Mouse (Mus musculus) forebrain, embryonic 16.5 days (tissue): ENCODE data around the gene Gm49661. TPM values are rescaled to one million over a fixed set of nuclear protein-coding genes. Genes with fewer than 3 reads are reported as not detected.
A peak's percentile ranks its signal among the peaks of the same experiment; 100 is the strongest.

Experiments used
- ATAC-seq: fragments of 200-750 bp; cut with Nextera tagmentation; 2 replicates; pipeline ENCODE4 v1.8.0; 2017; ENCODE audit warnings: mild to moderate bottlenecking, moderate library complexity
- H3K27ac ChIP-seq: fragments of 300-500 bp; sonication (generic); 2 replicates; pipeline ENCODE4 v1.5.1; 2014; ENCODE audit warnings: low read length, control low read depth
- H3K27me3 ChIP-seq: fragments of 300-500 bp; sonication (generic); replicated peaks from 2 replicates; pipeline ENCODE4 v1.6.1; 2014; ENCODE audit warnings: low read length; ENCODE audit not compliant: control insufficient read depth, insufficient read depth
- H3K36me3 ChIP-seq: fragments of 300-500 bp; sonication (generic); 2 replicates; pipeline ENCODE4 v1.6.1; 2014; ENCODE audit not compliant: control insufficient read depth, insufficient read depth
- H3K4me1 ChIP-seq: fragments of 300-500 bp; sonication (generic); replicated peaks from 2 replicates; pipeline ENCODE4 v1.6.1; 2014; ENCODE audit warnings: low read length; ENCODE audit not compliant: control insufficient read depth, insufficient read depth
- H3K4me2 ChIP-seq: fragments of 300-500 bp; sonication (generic); 2 replicates; pipeline ENCODE4 v1.6.1; 2014; ENCODE audit warnings: mild to moderate bottlenecking, low read length, control low read depth
- H3K4me3 ChIP-seq: fragments of 300-500 bp; sonication (generic); replicated peaks from 2 replicates; pipeline ENCODE4 v1.5.1; 2014; ENCODE audit warnings: mild to moderate bottlenecking, low read length, control low read depth
- H3K9ac ChIP-seq: fragments of 300-500 bp; sonication (generic); replicated peaks from 2 replicates; pipeline ENCODE4 v1.6.1; 2014; ENCODE audit warnings: low read depth, low read length, control low read depth
- H3K9me3 ChIP-seq: fragments of 300-500 bp; sonication (generic); 2 replicates; pipeline ENCODE4 v1.6.1; 2016; ENCODE audit warnings: low read length; ENCODE audit not compliant: control insufficient read depth
- WGBS: fragments of 180-500 bp; shearing (Covaris S2); extraction: QIAGEN DNeasy Blood & Tissue Kit; methylation state at CpG from one replicate; pipeline ENCODE4 v1.1.7; 2014; 5-methylcytosine and 5-hydroxymethylcytosine counted together
- polyA plus RNA-seq: library from polyadenylated mRNA; unstranded; fragments of >200 nt; fragmentation: Nextera tagmentation; extraction: Ambion mirVana; gene quantifications from 2 replicates; pipeline ENCODE4 v1.2.1, GENCODE M21; 2015

The Gm49661 gene
- polyA plus RNA-seq, 1 experiment from 2014 or later, result not detected

DNA sequence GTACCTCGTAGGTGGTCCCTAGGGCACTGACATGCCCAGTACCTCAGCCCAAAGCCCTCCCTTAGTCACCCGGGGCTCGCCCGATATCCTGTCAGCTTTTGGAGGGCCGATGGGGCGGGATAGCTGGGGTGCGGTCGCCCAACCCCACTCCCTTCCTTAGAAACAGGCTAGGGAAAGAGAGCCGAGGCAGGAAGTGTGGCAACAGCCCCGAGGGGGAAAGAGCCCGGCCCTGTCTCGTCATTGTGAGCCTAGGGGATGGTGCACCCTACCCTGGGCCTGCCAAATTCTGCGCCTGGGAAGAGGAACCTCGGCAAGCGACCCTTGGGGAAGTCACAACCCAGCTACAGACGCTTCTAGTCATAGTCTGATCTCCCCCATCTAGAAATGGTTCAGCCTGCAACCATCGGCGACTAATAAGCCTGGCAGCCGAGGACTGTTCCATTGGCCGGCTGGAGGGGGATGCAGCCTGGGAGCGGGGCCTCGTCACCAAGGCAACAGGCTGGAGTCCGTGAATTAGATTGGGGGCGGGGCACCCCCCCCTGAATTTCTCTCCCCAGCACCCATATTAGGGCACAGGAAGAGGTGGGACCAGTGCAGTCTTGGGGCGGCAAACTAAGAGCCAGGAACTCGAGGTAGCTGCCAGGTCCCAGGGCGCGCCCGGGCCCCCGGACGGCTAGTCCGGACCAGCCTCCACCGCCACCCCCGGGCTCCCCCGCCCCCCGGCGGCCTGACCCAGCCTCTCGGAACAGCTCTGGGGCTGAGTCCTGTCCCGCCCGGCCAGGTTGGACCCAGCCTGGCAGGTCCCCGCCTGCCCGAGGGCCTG is 10.6 kb upstream of the Gm49661 start:
- peak overlapping the region; percentile 57 for H3K4me2 ChIP-seq
- peak overlapping the region; percentile 46 for H3K27ac ChIP-seq
- H3K4me1 ChIP-seq, result peaks cover 64% of the 10 kb centered on the region
- peak overlapping the region; percentile 51 for H3K9ac ChIP-seq
- 3% methylated on average over 42 of the region's 42 CpGs for WGBS
- H3K4me3 ChIP-seq, result peak overlapping the region; percentile 40
- no peaks in the 10 kb centered on the region for H3K9me3 ChIP-seq
- peaks cover 4% of the 10 kb centered on the region; the same call in 1 of the 2 replicates for H3K36me3 ChIP-seq
- peak; percentile 45 for ATAC-seq
- H3K27me3 ChIP-seq, result peaks cover 20% of the 10 kb centered on the region

DNA sequence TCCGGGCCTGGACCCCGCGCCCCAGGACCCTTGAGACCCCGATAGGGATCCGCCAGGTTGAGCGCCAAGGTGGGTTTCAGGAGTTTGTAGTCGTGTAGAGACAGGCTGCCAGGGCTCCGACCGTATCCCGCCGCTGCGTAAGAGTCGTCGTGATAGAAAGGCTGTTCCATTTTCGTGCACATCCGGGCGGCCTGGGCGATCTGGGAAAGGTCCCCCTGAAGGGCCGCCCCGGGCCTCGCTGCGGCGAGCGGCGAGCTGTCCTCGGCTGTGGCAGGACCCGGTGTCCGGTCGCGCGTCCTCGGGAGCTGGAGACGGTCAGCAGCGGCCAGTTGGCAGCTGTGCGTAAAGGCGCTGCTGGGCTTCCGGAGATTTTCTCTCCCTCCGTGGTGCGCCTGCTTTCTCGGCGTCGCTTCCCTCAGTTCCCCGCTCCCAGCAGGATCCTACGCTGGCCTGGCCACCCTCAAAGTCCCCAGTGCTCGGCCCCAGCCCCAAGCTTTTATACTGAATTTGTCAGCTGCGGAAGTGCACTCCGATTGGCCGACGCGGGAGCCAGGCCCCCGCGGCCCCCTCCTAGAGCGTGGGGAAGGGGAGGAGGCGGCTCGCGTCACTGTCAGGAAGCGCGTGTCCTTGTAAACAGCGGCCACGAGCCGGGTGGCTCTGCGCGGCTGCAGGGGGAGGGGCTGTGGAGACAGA is 9.2 kb upstream of the Gm49661 start, which contains the start of gene Junb:
Gene Junb (minus strand): TSS at position 471 of the 693 bp plus-strand sequence.
- Histone ChIP-seq H3K9ac (peak within 1 kb of the TSS; percentile 67), H3K4me2 (peak within 1 kb of the TSS; percentile 91), H3K9me3 (no peaks in the 10 kb centered on the region), H3K36me3 (peaks cover 4% of the 10 kb centered on the region; the same call in 1 of the 2 replicates), H3K4me1 (peaks cover 61% of the 10 kb centered on the region), H3K27ac (peak within 1 kb of the TSS; percentile 12), H3K27me3 (peaks cover 20% of the 10 kb centered on the region), H3K4me3 (peak within 1 kb of the TSS; percentile 57)
- ATAC-seq, result peak; percentile 51
- whole genome bisulfite sequencing, result under 1% methylated on average over 63 of the region's 63 CpGs

DNA sequence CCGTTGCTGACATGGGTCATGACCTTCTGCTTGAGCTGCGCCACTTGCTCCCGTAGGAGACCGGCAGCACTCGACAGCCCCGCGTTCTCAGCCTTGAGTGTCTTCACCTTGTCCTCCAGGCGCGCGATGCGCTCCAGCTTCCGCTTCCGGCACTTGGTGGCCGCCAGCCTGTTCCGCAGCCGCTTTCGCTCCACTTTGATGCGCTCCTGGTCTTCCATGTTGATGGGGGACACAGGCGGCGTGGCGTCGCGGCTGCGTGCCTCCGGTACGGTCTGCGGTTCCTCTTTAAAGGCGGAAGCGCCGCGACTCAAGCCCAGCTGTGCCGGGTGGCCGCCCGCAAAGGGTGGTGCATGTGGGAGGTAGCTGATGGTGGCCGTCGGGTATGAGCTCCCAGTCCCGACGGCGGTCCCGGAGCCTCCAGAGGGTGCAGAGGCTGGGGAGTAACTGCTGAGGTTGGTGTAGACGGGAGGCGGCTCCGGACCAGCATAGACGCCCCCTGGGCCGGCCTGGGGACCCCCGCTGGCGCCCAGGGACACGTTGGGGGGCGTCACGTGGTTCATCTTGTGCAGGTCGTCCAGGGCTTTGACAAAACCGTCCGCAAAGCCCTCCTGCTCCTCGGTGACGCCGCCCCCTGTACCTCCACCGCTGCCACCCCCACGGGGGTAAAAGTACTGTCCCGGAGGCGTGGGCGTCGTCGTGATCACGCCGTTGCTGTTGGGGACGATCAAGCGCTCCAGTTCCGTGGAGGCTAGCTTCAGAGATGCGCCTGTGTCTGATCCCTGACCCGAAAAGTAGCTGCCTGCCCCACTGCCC is 8.4 kb upstream of the Gm49661 start:
- H3K27ac ChIP-seq, result no peak overlapping the region; the same call in 1 of the 2 replicates
- H3K4me1 ChIP-seq, result peaks cover 61% of the 10 kb centered on the region
- H3K27me3 ChIP-seq, result peaks cover 20% of the 10 kb centered on the region
- ATAC-seq, result no peak
- H3K4me2 ChIP-seq, result peak overlapping the region; percentile 91
- H3K9me3 ChIP-seq, result no peaks in the 10 kb centered on the region
- H3K9ac ChIP-seq, result peak overlapping the region; percentile 67
- WGBS, result 1% methylated on average over 70 of the region's 70 CpGs
- peak overlapping the region; percentile 57 for H3K4me3 ChIP-seq
- peaks cover 4% of the 10 kb centered on the region; the same call in 1 of the 2 replicates for H3K36me3 ChIP-seq

DNA sequence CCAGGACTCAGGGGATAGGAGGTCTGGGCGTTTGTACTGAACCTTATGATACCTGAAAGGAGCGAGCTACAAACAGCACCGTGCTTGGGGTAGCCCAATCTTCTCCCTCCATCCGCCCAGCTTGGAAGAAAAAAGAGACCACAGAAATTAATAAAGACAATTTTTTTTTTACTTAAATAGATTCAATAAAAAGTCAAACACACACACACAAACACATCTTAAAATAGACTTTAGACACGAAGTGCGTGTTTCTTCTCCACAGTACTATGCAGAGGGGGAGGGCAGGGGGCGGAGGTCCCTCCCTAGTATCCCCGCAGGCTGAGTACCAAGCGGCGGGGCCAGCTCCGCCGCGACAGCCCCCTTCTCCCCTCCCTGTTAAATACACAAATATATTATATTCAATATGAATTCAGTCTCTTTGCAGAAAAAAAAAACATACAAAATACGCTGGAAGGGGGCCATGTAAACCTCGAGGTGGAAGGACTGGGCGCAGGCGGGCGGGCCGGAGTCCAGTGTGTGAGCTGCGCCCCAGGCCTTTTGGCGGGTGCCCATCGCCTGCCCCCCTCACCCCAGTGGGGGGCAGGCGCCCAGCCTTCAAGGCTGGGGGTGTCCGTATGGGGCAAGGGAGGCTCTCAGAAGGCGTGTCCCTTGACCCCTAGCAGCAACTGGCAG is 7.7 kb upstream of the Gm49661 start:
- no peak for ATAC-seq
- WGBS, result 4% methylated on average over 25 of the region's 25 CpGs
- Histone ChIP-seq H3K9me3 (no peaks in the 10 kb centered on the region), H3K27me3 (peaks cover 20% of the 10 kb centered on the region), H3K27ac (no peak overlapping the region), H3K4me1 (peaks cover 62% of the 10 kb centered on the region), H3K36me3 (peaks cover 4% of the 10 kb centered on the region), H3K9ac (peak overlapping the region; percentile 67), H3K4me2 (peak overlapping the region; percentile 91), H3K4me3 (peak overlapping the region; percentile 57)

DNA sequence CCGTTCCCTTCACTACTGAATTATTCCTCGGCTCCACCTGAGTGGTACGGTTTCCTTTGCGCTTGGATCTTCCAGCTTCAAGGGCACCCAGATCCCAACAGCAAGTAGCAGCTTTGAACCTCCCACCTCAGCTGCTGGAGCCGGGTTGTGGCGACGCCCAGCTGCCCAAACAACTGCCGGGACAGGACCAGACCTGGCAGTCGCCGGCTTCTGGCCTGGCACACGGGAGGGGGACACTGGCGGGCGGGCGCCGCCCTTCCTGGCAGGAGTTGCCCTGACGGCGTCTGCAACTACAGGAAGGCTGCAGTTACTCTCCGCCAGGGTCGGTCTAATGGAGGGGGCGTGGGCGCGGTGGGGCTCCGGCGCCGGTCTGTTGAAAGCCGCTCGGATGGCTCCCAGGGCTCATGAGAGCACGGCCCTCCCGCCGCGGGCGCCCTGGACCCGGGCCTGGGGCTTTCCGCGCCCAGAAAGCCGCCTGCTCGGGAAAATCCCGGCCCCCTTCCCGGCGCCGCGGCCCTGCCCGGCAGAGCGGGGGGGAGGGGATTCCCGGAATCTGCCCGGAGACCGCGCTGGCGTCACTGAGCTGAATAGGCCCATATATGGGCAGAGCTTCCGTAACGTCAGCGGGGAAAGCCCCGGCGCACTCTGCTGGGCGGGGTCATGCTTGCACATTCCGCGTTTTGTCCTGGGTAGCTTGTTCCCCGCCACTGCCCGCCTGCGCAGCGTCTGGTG is 7.0 kb upstream of the Gm49661 start:
- Histone ChIP-seq H3K4me1 (peaks cover 67% of the 10 kb centered on the region), H3K27me3 (peaks cover 20% of the 10 kb centered on the region), H3K27ac (0 out of 2 replicates have a peak overlapping the region, but pooled peaks have one; percentile 2), H3K4me2 (peak overlapping the region; percentile 91), H3K36me3 (peaks cover 8% of the 10 kb centered on the region), H3K4me3 (peak overlapping the region; percentile 57), H3K9ac (peak overlapping the region; percentile 50), H3K9me3 (no peaks in the 10 kb centered on the region)
- WGBS, result 1% methylated on average over 56 of the region's 61 CpGs
- peak; percentile 84 for ATAC-seq

DNA sequence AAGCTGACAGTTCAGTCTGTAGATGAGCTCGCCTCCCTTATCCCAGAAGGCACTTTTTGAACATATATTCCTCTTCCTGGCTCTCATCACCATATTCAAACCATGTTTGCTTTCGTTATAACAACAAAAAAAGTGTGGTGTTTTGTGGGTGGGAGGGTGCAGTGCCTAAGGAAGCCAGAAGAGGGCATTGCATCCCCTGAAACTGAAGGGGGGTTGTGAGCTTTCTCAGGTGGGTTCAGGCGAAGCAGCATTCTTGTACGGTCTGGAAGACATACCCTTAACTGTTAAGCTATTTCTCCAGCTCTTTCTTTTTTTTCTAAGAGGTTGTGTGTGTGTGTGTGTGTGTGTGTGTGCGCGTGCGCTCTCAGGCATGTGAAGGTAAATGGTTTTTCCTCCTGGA is 6.2 kb upstream of the Gm49661 start:
- ATAC-seq, result no peak
- Histone ChIP-seq H3K9ac (no peak overlapping the region), H3K4me2 (peak overlapping the region; percentile 91; the same call in 1 of the 2 replicates), H3K9me3 (no peaks in the 10 kb centered on the region), H3K27me3 (peaks cover 18% of the 10 kb centered on the region), H3K4me3 (no peak overlapping the region), H3K36me3 (peaks cover 8% of the 10 kb centered on the region), H3K4me1 (peaks cover 68% of the 10 kb centered on the region), H3K27ac (no peak overlapping the region)
- WGBS, result 31% methylated on average over 7 of the region's 7 CpGs

DNA sequence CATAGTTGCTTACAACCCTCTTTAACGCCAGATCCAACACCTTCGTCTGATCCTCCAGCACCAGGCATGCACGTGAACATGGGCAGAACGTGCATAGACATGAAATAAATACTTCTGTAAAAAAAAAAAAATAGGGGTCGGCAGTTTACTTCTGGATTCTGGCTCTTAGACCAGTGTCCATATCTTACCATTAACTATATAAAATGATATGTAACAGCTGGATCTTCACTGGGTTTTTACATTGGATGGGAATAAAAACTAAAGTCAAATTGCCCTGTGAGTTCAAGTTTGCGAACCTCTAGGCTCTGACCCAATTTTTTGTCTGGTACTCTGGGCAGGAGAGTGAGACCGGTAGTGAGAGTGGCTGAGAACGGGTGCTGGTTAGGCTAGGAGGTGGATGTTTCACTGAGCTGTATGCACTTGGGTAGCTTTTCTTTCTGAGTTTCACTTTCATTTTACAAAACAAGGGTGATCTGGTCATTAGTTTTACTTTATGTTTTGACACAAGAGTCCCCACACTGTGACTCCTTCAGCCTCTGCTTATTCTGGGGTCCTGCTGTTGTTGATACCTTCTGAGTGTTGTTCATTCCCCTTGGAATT is 5.4 kb upstream of the Gm49661 start:
- H3K4me1 ChIP-seq, result peaks cover 60% of the 10 kb centered on the region
- no peak overlapping the region for H3K27ac ChIP-seq
- ATAC-seq, result no peak
- no peak overlapping the region for H3K4me2 ChIP-seq
- peaks cover 18% of the 10 kb centered on the region for H3K27me3 ChIP-seq
- WGBS, result 76% methylated on average over 8 of the region's 8 CpGs
- no peak overlapping the region for H3K4me3 ChIP-seq
- H3K9ac ChIP-seq, result no peak overlapping the region
- H3K9me3 ChIP-seq, result no peaks in the 10 kb centered on the region
- peaks cover 8% of the 10 kb centered on the region for H3K36me3 ChIP-seq
